Mouse (Mus musculus) hindbrain, embryonic 11.5 days (tissue): ENCODE measurements around the gene Sys1. TPM values are rescaled to one million over a fixed set of nuclear protein-coding genes. Genes with fewer than 3 reads are reported as not detected.

Experiments used
- ATAC-seq: fragments of 200-750 bp; cut with Nextera tagmentation; 2 replicates; pipeline ENCODE4 v1.8.0; 2017; ENCODE audit warnings: mild to moderate bottlenecking, moderate TSS enrichment, moderate library complexity; ENCODE audit not compliant: low FRiP score
- DNase-seq: peaks from one replicate; pipeline ENCODE4 v3.0.0-alpha.2; 2015; ENCODE audit warnings: low spot score
- H3K27ac ChIP-seq: fragments of 300-500 bp; sonication (generic); 2 replicates; pipeline ENCODE4 v1.5.1; 2014; ENCODE audit warnings: mild to moderate bottlenecking, low read depth, low read length
- H3K27me3 ChIP-seq: fragments of 300-500 bp; sonication (generic); 2 replicates; pipeline ENCODE4 v1.6.1; 2014; ENCODE audit warnings: mild to moderate bottlenecking, low read length, moderate library complexity, mixed read lengths; ENCODE audit not compliant: control insufficient read depth, insufficient read depth
- H3K36me3 ChIP-seq: fragments of 300-500 bp; sonication (generic); 2 replicates; pipeline ENCODE4 v1.6.1; 2014; ENCODE audit warnings: mild to moderate bottlenecking, low read length, moderate library complexity, mixed read lengths; ENCODE audit not compliant: control insufficient read depth, insufficient read depth
- H3K4me1 ChIP-seq: fragments of 300-500 bp; sonication (generic); replicated peaks from 2 replicates; pipeline ENCODE4 v1.6.1; 2014; ENCODE audit warnings: low read length, mixed read lengths; ENCODE audit not compliant: control insufficient read depth, insufficient read depth
- H3K4me2 ChIP-seq: fragments of 300-500 bp; sonication (generic); replicated peaks from 2 replicates; pipeline ENCODE4 v1.6.1; 2014; ENCODE audit warnings: mild to moderate bottlenecking, low read depth, low read length
- H3K4me3 ChIP-seq: fragments of 300-500 bp; sonication (generic); 2 replicates; pipeline ENCODE4 v1.5.1; 2014; ENCODE audit warnings: low read depth, low read length
- H3K9ac ChIP-seq: fragments of 300-500 bp; sonication (generic); 2 replicates; pipeline ENCODE4 v1.6.1; 2014; ENCODE audit warnings: low read depth, low read length
- H3K9me3 ChIP-seq: fragments of 300-500 bp; sonication (generic); 2 replicates; pipeline ENCODE4 v1.6.1; 2016; ENCODE audit warnings: low read length; ENCODE audit not compliant: control insufficient read depth
- WGBS: fragments of 180-500 bp; shearing (Covaris S2); extraction: QIAGEN DNeasy Blood & Tissue Kit; methylation state at CpG from one replicate; pipeline ENCODE4 v1.1.7; 2014; 5-methylcytosine and 5-hydroxymethylcytosine counted together
- polyA plus RNA-seq: library from polyadenylated mRNA; unstranded; fragments of >200 nt; fragmentation: Nextera tagmentation; extraction: Ambion mirVana; gene quantifications from 2 replicates; pipeline ENCODE4 v1.2.1, GENCODE M21; 2014

Gene Sys1
- polyA plus RNA-seq, 1 experiment from 2014 or later: 72.2 TPM

DNA sequence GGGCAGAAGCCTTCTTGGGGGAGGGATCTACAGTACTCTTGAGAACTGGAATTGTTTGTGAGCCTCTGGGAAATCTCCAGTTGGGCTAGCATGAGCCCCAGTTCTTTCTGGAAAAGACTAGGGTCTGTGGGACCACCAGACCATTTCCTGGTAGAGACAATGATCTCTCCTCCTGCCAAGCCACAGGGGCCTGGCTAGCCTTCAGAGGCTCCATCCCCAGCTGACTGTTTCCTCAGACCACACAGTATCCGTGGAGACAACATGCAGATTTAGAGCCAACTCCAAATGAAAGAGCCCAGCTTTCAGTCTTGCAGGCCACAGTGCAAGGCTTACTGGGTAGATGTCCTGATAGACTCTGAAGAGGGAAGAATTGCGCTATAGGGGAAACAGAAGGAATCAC, 37.4 kb downstream of the Sys1 start:
- 54% methylated on average over 2 of the region's 2 CpGs for WGBS
- ATAC-seq (no peak), DNase-seq (no peak)

DNA sequence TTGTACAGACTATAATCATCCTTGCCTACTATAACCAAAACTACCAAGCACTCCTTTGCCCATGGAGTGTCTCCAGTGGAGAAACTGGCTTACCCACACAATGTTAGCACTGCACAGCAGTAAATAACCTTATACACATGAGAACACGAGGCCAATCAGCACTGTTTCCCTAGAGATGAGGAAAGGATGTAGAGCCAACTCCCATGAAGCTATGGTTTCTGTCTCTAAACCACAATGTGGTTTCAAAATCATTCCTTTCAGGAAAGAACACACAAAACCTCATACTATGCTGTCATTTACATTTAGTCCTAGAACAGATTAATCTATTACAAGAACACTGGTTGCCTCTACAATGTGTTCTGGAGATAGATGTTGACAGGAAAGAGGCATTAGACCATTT, 39.6 kb downstream of the Sys1 start:
- DNase-seq (no peak), ATAC-seq (no peak)
- no peak overlapping the region for H3K27ac ChIP-seq
- H3K36me3 ChIP-seq: no peaks in the 10 kb centered on the region
- no peak overlapping the region for H3K4me2 ChIP-seq
- H3K9me3 ChIP-seq: no peaks in the 10 kb centered on the region
- no peaks in the 10 kb centered on the region; the same call in 1 of the 2 replicates for H3K4me1 ChIP-seq
- WGBS: 78% methylated on average over 1 of the region's 1 CpGs
- no peaks in the 10 kb centered on the region for H3K27me3 ChIP-seq
- no peak overlapping the region for H3K9ac ChIP-seq
- no peak overlapping the region for H3K4me3 ChIP-seq

More for the DNA sequence above, 37.4 kb downstream of the Sys1 start:
- Histone ChIP-seq H3K9me3 (no peaks in the 10 kb centered on the region), H3K27ac (no peak overlapping the region), H3K27me3 (no peaks in the 10 kb centered on the region), H3K9ac (no peak overlapping the region), H3K4me1 (no peaks in the 10 kb centered on the region; the same call in 1 of the 2 replicates), H3K4me3 (no peak overlapping the region), H3K4me2 (no peak overlapping the region), H3K36me3 (no peaks in the 10 kb centered on the region)

DNA sequence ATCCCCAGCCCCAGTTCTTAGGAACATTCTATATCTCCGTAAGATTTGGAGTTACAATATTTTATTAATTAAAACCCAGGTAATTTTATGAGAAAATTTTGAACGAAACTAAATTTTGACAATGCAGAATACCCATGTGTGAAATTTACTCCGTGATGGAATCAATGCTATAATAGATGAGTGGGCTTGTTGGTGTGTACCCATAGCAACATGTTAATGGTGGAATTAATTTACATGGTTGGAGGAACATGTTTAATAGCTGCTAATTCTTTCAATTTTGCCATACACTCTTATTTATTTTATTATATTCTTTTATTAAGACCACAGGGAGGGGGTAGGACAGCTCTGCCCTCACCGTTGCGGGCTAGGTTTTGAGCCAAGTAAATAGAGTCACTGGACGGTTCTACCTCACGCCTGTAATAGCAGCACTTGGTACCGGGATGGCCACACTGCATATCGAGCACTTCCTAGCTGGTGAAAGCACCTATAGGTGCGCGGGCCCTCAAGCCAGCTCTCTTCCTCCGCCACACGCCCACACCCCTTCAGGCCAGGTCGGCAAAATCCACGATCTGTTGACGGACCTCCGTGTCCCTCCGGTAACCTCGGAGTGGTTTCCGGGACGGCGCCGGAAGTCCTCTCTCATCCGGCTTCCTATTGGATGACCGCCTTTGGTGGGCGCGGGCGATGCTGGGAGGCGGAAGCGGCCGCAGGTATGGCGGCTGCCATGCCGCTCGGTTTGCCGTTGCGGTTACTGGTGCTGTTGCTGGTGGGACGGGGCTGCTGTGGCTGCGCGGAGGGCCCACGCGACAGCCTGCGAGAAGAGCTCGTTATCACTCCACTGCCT, 40.3 kb downstream of the Sys1 start, which contains the start of gene Pigt:
TSS of gene Pigt (plus strand) at position 674 of the 844 bp plus-strand sequence.
- 5% methylated on average over 35 of the region's 43 CpGs for WGBS
- Histone ChIP-seq H3K4me2 (peak within 1 kb of the TSS; percentile 54), H3K36me3 (no peaks in the 10 kb centered on the region)

DNA sequence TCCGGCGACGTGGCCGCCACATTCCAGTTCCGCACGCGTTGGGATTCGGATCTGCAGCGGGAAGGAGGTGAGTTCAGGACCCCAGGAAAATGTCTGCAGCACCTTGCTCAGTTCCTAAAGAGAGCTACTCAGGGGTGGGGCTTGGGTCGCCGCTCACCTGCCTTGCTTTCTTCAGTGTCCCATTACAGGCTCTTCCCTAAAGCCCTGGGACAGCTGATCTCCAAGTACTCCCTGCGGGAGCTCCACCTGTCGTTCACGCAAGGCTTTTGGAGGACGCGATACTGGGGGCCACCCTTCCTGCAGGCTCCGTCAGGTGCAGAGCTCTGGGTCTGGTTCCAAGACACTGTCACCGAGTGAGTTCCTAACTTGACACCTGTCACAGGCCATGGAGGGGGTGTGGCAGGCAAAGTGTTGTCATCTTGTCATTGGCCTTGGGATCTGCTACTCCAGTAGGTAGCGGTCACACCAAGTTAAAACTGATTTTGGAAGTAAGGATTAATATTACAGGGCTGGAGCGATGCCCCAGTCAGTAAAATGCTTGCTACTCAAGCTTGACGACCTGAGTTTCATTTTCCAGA, 41.0 kb downstream of the Sys1 start:
- no peaks in the 10 kb centered on the region for H3K9me3 ChIP-seq
- no peaks in the 10 kb centered on the region; the same call in 1 of the 2 replicates for H3K4me1 ChIP-seq
- H3K9ac ChIP-seq: peak overlapping the region; percentile 74
- no peak overlapping the region for H3K27ac ChIP-seq
- H3K36me3 ChIP-seq: no peaks in the 10 kb centered on the region
- no peaks in the 10 kb centered on the region for H3K27me3 ChIP-seq
- H3K4me3 ChIP-seq: peak overlapping the region; percentile 89
- DNase-seq (no peak), ATAC-seq (peak; percentile 49)
- WGBS: 6% methylated on average over 21 of the region's 21 CpGs
- peak overlapping the region; percentile 54 for H3K4me2 ChIP-seq

More for the DNA sequence above, 40.3 kb downstream of the Sys1 start, which contains the start of gene Pigt:
- Histone ChIP-seq H3K27ac (no peak within 1 kb of the TSS), H3K4me3 (peak within 1 kb of the TSS; percentile 89), H3K9me3 (no peaks in the 10 kb centered on the region), H3K4me1 (no peaks in the 10 kb centered on the region; the same call in 1 of the 2 replicates), H3K27me3 (no peaks in the 10 kb centered on the region), H3K9ac (peak within 1 kb of the TSS; percentile 74)
- peak; percentile 92 for ATAC-seq
- peak; percentile 87 for DNase-seq

DNA sequence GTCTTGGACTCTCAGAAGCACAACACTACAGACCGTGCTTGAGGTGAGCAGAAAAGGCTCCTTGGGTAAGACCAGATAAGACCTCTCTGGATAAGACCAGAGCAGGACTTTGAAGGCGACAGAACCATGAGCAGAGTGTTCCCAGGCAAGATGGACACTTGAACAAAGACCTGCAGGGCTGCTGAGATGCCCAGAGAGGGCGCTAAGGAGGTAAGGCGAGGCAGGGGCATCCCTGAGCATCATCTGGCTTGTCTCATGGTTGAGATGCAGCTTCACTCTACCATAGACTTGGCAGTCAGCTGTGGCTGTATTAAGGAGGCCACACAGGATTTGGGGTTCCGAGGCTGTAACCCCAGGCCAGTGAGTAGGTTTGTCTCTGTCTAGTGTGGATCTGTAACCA, 42.6 kb downstream of the Sys1 start:
- WGBS: 68% methylated on average over 5 of the region's 5 CpGs
- Histone ChIP-seq H3K4me2 (no peak overlapping the region), H3K4me3 (no peak overlapping the region), H3K27me3 (no peaks in the 10 kb centered on the region), H3K4me1 (no peaks in the 10 kb centered on the region; the same call in 1 of the 2 replicates), H3K9ac (no peak overlapping the region), H3K27ac (no peak overlapping the region), H3K9me3 (peaks cover 3% of the 10 kb centered on the region; the same call in 1 of the 2 replicates), H3K36me3 (peaks cover 8% of the 10 kb centered on the region)
- DNase-seq (no peak), ATAC-seq (no peak)

DNA sequence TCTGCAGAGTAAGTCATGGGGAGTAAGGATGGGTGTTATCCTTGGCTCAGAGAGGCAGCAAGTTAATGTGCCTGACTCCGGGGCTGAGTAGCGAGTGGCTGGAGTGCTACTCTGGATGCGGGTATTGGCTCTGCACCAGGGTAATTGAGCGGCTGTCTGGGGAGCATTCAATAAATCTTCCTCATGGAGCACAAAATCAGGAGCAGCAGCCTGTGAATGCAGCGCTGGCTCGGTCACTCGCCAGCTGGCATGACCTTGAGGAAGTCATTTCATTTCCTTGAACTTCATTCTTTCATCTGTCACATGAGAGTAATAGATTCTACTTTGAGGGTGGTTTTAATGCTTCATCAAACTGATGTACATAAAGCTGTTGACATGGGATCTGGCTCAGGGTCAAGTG, 43.7 kb downstream of the Sys1 start:
- no peak overlapping the region for H3K4me3 ChIP-seq
- peaks cover 16% of the 10 kb centered on the region for H3K36me3 ChIP-seq
- H3K27me3 ChIP-seq: no peaks in the 10 kb centered on the region
- H3K9ac ChIP-seq: no peak overlapping the region
- no peaks in the 10 kb centered on the region; the same call in 1 of the 2 replicates for H3K4me1 ChIP-seq
- no peak for ATAC-seq
- no peak overlapping the region for H3K27ac ChIP-seq
- no peak overlapping the region for H3K4me2 ChIP-seq
- WGBS: 87% methylated on average over 7 of the region's 7 CpGs
- peaks cover 3% of the 10 kb centered on the region; the same call in 1 of the 2 replicates for H3K9me3 ChIP-seq
- no peak for DNase-seq

DNA sequence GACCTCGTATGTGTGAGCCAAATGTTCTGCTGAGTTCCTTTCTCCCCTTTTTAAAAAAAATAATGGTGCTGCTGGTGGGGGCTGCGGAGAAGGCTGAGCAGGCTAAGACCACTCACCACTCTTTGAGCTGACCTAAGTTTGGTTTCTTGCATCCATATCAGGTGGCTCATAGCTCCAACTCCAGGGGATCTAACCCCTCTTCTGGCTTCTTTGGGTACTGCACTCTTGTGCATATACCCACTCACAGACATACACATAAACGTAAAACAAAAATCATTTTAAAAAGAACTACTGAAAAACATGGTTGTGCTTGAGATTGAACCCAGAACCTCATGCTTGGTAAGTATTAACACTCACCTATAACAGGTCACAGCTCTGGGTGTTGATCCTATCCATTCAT, 48.2 kb downstream of the Sys1 start:
- DNase-seq: no peak
- no peak overlapping the region for H3K9ac ChIP-seq
- peaks cover 3% of the 10 kb centered on the region; the same call in 1 of the 2 replicates for H3K9me3 ChIP-seq
- 94% methylated on average over 3 of the region's 3 CpGs for WGBS
- no peak overlapping the region for H3K4me3 ChIP-seq
- no peak overlapping the region for H3K27ac ChIP-seq
- peaks cover 16% of the 10 kb centered on the region for H3K36me3 ChIP-seq
- no peak overlapping the region for H3K4me2 ChIP-seq
- H3K27me3 ChIP-seq: no peaks in the 10 kb centered on the region
- no peaks in the 10 kb centered on the region for H3K4me1 ChIP-seq
- ATAC-seq: no peak

DNA sequence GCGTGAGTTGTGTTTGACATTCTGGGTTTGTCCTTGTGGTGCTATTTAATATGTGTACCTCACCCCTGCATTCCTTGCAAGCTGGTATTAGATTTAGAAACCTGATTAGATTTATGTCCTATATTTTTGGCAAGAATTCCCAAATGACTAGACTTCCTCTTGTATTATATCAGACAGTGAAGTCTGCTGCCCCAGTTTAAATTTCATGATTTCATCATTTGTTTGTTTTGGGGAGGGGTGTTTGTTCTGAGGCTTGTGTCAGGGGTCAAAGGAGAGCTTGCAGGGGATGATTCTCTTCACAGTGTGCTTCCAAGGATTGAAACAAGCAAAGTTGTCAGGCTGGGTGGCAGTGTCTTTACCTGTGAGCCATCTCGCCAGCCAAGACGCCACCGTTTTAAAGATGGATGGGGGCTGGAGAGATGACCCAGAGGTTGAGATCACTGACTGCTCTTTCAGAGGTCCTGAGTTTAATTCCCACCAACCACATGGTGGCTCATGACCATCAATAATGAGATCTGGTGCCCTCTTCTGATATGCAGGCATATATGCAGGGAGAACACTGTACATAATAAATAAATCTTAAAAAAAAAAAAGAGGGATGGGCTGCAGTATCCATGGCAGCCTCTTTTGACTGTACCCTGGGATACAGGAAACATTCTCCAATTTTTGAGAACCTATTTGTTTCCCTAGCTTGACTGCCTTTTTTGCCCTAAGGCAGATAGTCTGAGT, 49.0 kb downstream of the Sys1 start:
- no peak overlapping the region for H3K9ac ChIP-seq
- peaks cover 3% of the 10 kb centered on the region; the same call in 1 of the 2 replicates for H3K9me3 ChIP-seq
- H3K36me3 ChIP-seq: peaks cover 16% of the 10 kb centered on the region
- H3K27ac ChIP-seq: no peak overlapping the region
- H3K27me3 ChIP-seq: no peaks in the 10 kb centered on the region
- 94% methylated on average over 4 of the region's 4 CpGs for WGBS
- H3K4me3 ChIP-seq: no peak overlapping the region
- no peaks in the 10 kb centered on the region for H3K4me1 ChIP-seq
- ATAC-seq (no peak), DNase-seq (no peak)
- H3K4me2 ChIP-seq: no peak overlapping the region
